Mouse (Mus musculus) C2C12 (cell line): ENCODE data around the gene Rasgef1a. TPM values are rescaled to one million over a fixed set of nuclear protein-coding genes. Genes with fewer than 3 reads are reported as not detected.
A peak's percentile ranks its signal among the peaks of the same experiment; 100 is the strongest.

Source experiments
- H3K27me3 ChIP-seq: one replicate; pipeline ENCODE4 v1.6.1; 2011; ENCODE audit not compliant: control insufficient read depth, insufficient read depth, insufficient read length
- H3K36me3 ChIP-seq: one replicate; pipeline ENCODE4 v1.6.1; 2011; ENCODE audit not compliant: control insufficient read depth, insufficient read depth
- H3K4me3 ChIP-seq: one replicate; pipeline ENCODE4 v1.5.1; 2011; ENCODE audit warnings: mild to moderate bottlenecking, control low read depth; ENCODE audit not compliant: poor library complexity, insufficient read depth, severe bottlenecking
- H3K79me2 ChIP-seq: one replicate; pipeline ENCODE4 v1.6.1; 2011; ENCODE audit not compliant: control insufficient read depth, insufficient read depth
- H3K79me3 ChIP-seq: one replicate; pipeline ENCODE4 v1.6.1; 2011; ENCODE audit warnings: low read depth, control low read depth
- H3ac ChIP-seq: one replicate; pipeline ENCODE3; 2011; ENCODE audit warnings: low read depth; ENCODE audit not compliant: control insufficient read depth, insufficient read length
- CEBPB ChIP-seq: IDR thresholded peaks from one replicate; pipeline ENCODE4 v1.6.1; 2011; ENCODE audit warnings: low read depth, mild to moderate bottlenecking, control low read depth, moderate library complexity
- CTCF ChIP-seq: IDR thresholded peaks from one replicate; pipeline ENCODE4 v1.5.1; 2011; ENCODE audit not compliant: control insufficient read depth, insufficient read depth, insufficient read length
- FOSL1 ChIP-seq: IDR thresholded peaks from one replicate; pipeline ENCODE4 v1.8.0; 2011; ENCODE audit warnings: mild to moderate bottlenecking, low read length; ENCODE audit not compliant: poor library complexity, insufficient read depth, severe bottlenecking
- MAX ChIP-seq: IDR thresholded peaks from one replicate; pipeline ENCODE4 v1.6.1; 2011; ENCODE audit warnings: mild to moderate bottlenecking, control low read depth
- MYOD1 ChIP-seq: IDR thresholded peaks from one replicate; pipeline ENCODE4 v1.6.1; 2011; ENCODE audit warnings: low read depth; ENCODE audit not compliant: control insufficient read depth, insufficient read length
- MYOG ChIP-seq: IDR thresholded peaks from one replicate; pipeline ENCODE4 v1.6.1; 2011; ENCODE audit not compliant: control insufficient read depth, insufficient read length; ENCODE audit errors: extremely low read depth
- USF1 ChIP-seq: IDR thresholded peaks from one replicate; pipeline ENCODE4 v1.6.1; 2011; ENCODE audit warnings: low read depth, mild to moderate bottlenecking, control low read depth, moderate library complexity
- polyA plus RNA-seq: library from polyadenylated mRNA; unstranded; fragments of >200 nt; fragmentation: generic; extraction: Trizol; gene quantifications from one replicate; pipeline ENCODE4 v1.2.1, GENCODE M21; 2012; ENCODE audit warnings: missing spikeins

Rasgef1a gene
- polyA plus RNA-seq, 1 experiment, result 0.09 TPM

DNA sequence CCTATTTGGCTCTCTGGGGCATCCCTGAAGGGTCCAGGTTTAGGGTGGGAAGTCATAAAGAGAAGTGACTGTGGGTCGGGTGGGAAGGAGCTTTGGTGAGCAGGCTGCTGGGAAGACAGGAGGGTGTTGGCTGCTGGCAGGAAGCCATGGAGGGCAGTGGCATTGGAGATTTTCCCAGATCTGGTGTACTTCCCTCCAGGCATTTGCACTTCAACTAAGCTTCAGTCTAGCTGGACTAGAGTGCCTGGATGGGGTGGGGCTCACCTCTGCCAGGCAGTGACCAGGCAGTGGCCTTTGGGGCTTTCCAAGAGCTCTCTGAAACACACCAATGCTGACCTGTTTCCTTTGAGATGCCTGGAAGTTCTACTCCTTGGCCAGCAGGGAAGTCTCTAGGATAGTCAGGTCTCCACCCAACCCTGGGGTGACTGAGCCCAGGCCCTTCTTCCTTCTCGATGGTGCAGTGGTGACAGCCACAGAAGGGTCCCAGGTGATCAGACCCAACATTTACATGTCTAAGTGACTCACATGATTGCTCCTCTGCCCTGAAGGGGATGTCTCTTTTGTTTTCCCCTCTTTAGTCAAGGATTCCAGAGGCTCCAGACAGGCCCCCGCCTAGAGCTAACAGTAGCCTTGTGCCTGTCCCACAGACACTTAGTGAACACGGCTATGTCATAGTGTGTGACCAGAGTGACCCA lies 36.7 kb downstream of the Rasgef1a start:
- no peaks in the 10 kb centered on the region for H3K79me2 ChIP-seq
- no peak overlapping the region for H3ac ChIP-seq
- peaks cover 12% of the 10 kb centered on the region for H3K27me3 ChIP-seq
- TF ChIP-seq MYOD1, result no peak
- TF ChIP-seq CTCF, result no peak
- TF ChIP-seq USF1, result no peak
- TF ChIP-seq MYOG, result no peak
- no peak for TF ChIP-seq CEBPB
- no peak for TF ChIP-seq MAX
- TF ChIP-seq FOSL1, result no peak
- no peaks in the 10 kb centered on the region for H3K36me3 ChIP-seq
- H3K79me3 ChIP-seq, result no peaks in the 10 kb centered on the region
- H3K4me3 ChIP-seq, result no peak overlapping the region

DNA sequence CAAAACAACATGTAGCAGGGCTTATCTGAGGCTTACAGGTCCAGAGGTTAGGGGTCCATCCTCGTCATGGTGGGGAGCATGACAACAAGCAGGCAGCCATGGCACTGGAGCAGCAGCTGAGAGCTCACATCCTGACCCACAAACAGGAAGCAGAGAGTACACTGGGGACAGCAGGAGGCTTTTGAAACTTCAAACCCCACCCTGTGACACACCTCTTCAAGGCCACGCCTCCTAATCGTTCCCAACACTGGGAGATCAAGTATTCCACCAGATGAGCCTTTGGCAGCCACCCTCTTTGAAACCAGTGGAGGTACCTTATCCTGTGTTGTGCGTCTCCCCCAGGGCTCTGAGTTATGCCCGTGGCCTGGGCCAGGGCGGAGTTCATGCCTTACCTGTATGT lies 38.5 kb downstream of the Rasgef1a start:
- H3K27me3 ChIP-seq, result peaks cover 21% of the 10 kb centered on the region
- H3K79me2 ChIP-seq, result no peaks in the 10 kb centered on the region
- no peaks in the 10 kb centered on the region for H3K36me3 ChIP-seq
- TF ChIP-seq CTCF (no peak), MYOD1 (no peak), USF1 (no peak), MAX (no peak), FOSL1 (no peak), CEBPB (no peak), MYOG (no peak)
- H3ac ChIP-seq, result no peak overlapping the region
- no peak overlapping the region for H3K4me3 ChIP-seq
- no peaks in the 10 kb centered on the region for H3K79me3 ChIP-seq

- H3K36me3 ChIP-seq, result no peaks in the 10 kb centered on the region
- TF ChIP-seq USF1 (no peak), MYOD1 (no peak), CEBPB (no peak), FOSL1 (no peak), MYOG (no peak), CTCF (no peak), MAX (no peak)
- H3K79me2 ChIP-seq, result no peaks in the 10 kb centered on the region
- H3K27me3 ChIP-seq, result peaks cover 21% of the 10 kb centered on the region
- no peak overlapping the region for H3ac ChIP-seq
- H3K4me3 ChIP-seq, result no peak overlapping the region
- H3K79me3 ChIP-seq, result no peaks in the 10 kb centered on the region
Measured at GRCm38 (mm10) chr6:118051474-118051873, 40.2 kb downstream of the Rasgef1a start.

GRCm38 (mm10) chr6:118055209-118055608 lies 44.0 kb downstream of the Rasgef1a start:
- Histone ChIP-seq H3ac (no peak overlapping the region), H3K79me3 (no peaks in the 10 kb centered on the region), H3K36me3 (no peaks in the 10 kb centered on the region), H3K79me2 (no peaks in the 10 kb centered on the region), H3K4me3 (no peak overlapping the region), H3K27me3 (peaks cover 14% of the 10 kb centered on the region)
- TF ChIP-seq MAX, result no peak
- no peak for TF ChIP-seq MYOG
- peak; percentile 10 for TF ChIP-seq CEBPB

DNA sequence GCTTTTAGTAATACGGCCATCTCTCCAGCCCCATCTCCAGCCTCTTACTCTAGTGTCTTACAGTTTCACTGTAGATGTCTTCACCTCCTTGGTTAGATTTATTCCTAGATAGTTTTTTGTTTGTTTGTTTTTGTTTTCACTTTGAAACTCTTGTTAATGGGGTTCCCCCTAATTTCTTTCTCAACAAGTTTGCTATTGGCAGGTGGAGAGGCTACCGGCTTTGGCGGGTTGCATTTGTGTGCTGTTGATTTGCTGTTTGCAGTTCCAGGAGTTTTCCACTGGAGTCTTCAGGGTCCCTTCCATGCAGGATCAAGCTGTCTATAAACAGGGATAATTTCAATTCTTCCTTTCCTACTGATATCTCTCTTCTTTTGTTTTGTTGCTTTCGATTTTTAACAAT lies 50.0 kb downstream of the Rasgef1a start:
- Histone ChIP-seq H3K4me3 (no peak overlapping the region), H3K79me3 (no peaks in the 10 kb centered on the region), H3K79me2 (no peaks in the 10 kb centered on the region), H3K36me3 (no peaks in the 10 kb centered on the region), H3K27me3 (no peaks in the 10 kb centered on the region), H3ac (no peak overlapping the region)
- no peak for TF ChIP-seq MAX
- TF ChIP-seq CEBPB, result no peak
- no peak for TF ChIP-seq MYOD1

- no peak overlapping the region for H3ac ChIP-seq
- no peaks in the 10 kb centered on the region for H3K79me3 ChIP-seq
- TF ChIP-seq MAX (no peak), FOSL1 (no peak), CTCF (no peak), MYOG (no peak), CEBPB (no peak)
- H3K79me2 ChIP-seq, result no peaks in the 10 kb centered on the region
- no peak overlapping the region for H3K4me3 ChIP-seq
- H3K36me3 ChIP-seq, result no peaks in the 10 kb centered on the region
- H3K27me3 ChIP-seq, result peaks cover 3% of the 10 kb centered on the region
Measured at GRCm38 (mm10) chr6:118063266-118063665, 52.0 kb downstream of the Rasgef1a start.
